ENCODE assay signal across 8 mouse cellular contexts in genomic region chr7:132810879-132811278, GRCm38 (mm10). TPM values are rescaled to one million over a fixed set of nuclear protein-coding genes. Genes with fewer than 3 reads are reported as not detected.
DNase-seq lines count a peak whose midpoint lies in the region; ATAC-seq and TF ChIP-seq lines count a peak whose summit lies in the region.

No protein-coding gene starts in this region.

- intact Hi-C loops in heart, postnatal 25 days (cut with DNase I), result loop anchor here (2.0 to 5.0 kb wide), 3 partner anchors 34 to 138 kb away; no protein-coding TSS in a partner anchor

- in situ Hi-C loops in ES-E14 (cut with MboI; ENCODE audit: low sequenced_read_pairs in 2 of 2, unreplicated experiment in 2 of 2), result no loop called here

- H3K27ac ChIP-seq in ES-E14 (ENCODE audit: insufficient read depth, low read depth, low read length, poor library complexity, severe bottlenecking), result no peak overlapping the region
- H3K27ac ChIP-seq in forebrain, embryonic 13.5 days, result peak overlapping the region; percentile 92
- peak overlapping the region; percentile 93 for H3K27ac ChIP-seq in layer of hippocampus, adult 2 months
- no peak overlapping the region for H3K27ac ChIP-seq in lung, embryonic 14.5 days (ENCODE audit: low read depth)

- DNase-seq in ES-E14 (ENCODE audit: low read depth, low spot score), result peak; percentile 90
- peak; percentile 75 for DNase-seq in heart, postnatal 25 days (ENCODE audit: low spot score)
- DNase-seq in layer of hippocampus, adult 2 months (ENCODE audit: low spot score in 2 of 2), result peak; percentile 91 to 95
- DNase-seq in lung, embryonic 14.5 days, result peak; percentile 95
- peak; percentile 74 to 85 for DNase-seq in thymus, adult 18-20 months

- peaks cover 12 to 28% of the 10 kb centered on the region in 2 experiments for H3K4me1 ChIP-seq in ES-E14 (ENCODE audit: control insufficient read depth in 2 of 2, insufficient read depth in 2 of 2, low read length in 2 of 2, poor library complexity in 1 of 2)
- H3K4me1 ChIP-seq in forebrain, embryonic 13.5 days, result peaks cover 83% of the 10 kb centered on the region
- peaks cover 28% of the 10 kb centered on the region for H3K4me1 ChIP-seq in lung, embryonic 14.5 days (ENCODE audit: insufficient read depth)

- no peak overlapping the region for H3K9ac ChIP-seq in ES-E14 (ENCODE audit: insufficient read depth, low read depth, low read length, poor library complexity, severe bottlenecking)
- no peak overlapping the region for H3K9ac ChIP-seq in forebrain, embryonic 13.5 days
- H3K9ac ChIP-seq in lung, embryonic 14.5 days, result no peak overlapping the region

- no peaks in the 10 kb centered on the region for H3K27me3 ChIP-seq in forebrain, embryonic 13.5 days
- H3K27me3 ChIP-seq in lung, embryonic 14.5 days (ENCODE audit: insufficient read depth, low read length), result no peaks in the 10 kb centered on the region

- peak; percentile 22; the same call in 1 of the 2 replicates for ATAC-seq in cerebellum, adult (ENCODE audit: insufficient number of reproducible peaks, low FRiP score, low TSS enrichment)
- peak; percentile 39 for ATAC-seq in forebrain, embryonic 13.5 days
- ATAC-seq in lung, embryonic 14.5 days (ENCODE audit: insufficient read depth), result peak; percentile 18; the same call in 1 of the 2 replicates
- peak; percentile 67 for ATAC-seq in neutrophil, adult 5-6 weeks (ENCODE audit: extremely low read depth, insufficient number of reproducible peaks, low FRiP score, poor library complexity, severe bottlenecking)

- no peak overlapping the region for H3K4me3 ChIP-seq in ES-E14 (ENCODE audit: insufficient read depth in 1 of 2, low read depth in 1 of 2, low read length in 2 of 2, poor library complexity in 1 of 2, severe bottlenecking in 1 of 2)
- H3K4me3 ChIP-seq in forebrain, embryonic 13.5 days, result peak overlapping the region; percentile 77
- H3K4me3 ChIP-seq in layer of hippocampus, adult 2 months, result peak overlapping the region; percentile 84
- H3K4me3 ChIP-seq in lung, embryonic 14.5 days (ENCODE audit: low read depth, low read length), result no peak overlapping the region

- H3K9me3 ChIP-seq in ES-E14 (ENCODE audit: control insufficient read depth, insufficient read depth, low read depth, low read length), result no peaks in the 10 kb centered on the region
- H3K9me3 ChIP-seq in forebrain, embryonic 13.5 days (replicated peaks), result no peaks in the 10 kb centered on the region
- no peaks in the 10 kb centered on the region for H3K9me3 ChIP-seq in lung, embryonic 14.5 days (ENCODE audit: low read depth, low read length)

- TF ChIP-seq CTCF in layer of hippocampus, adult 2 months (conservative IDR thresholded peaks at IDR 0.05), result peak; percentile 96
- peak; percentile 92 for TF ChIP-seq CTCF in lung, embryonic 14.5 days (IDR thresholded peaks at IDR 0.05; ENCODE audit: low read depth)

- H3K36me3 ChIP-seq in ES-E14 (ENCODE audit: control insufficient read depth, insufficient read depth, low read length, poor library complexity, severe bottlenecking), result no peaks in the 10 kb centered on the region
- no peaks in the 10 kb centered on the region for H3K36me3 ChIP-seq in forebrain, embryonic 13.5 days (ENCODE audit: poor library complexity, severe bottlenecking)
- no peaks in the 10 kb centered on the region for H3K36me3 ChIP-seq in lung, embryonic 14.5 days (ENCODE audit: insufficient read depth)

- WGBS in forebrain, embryonic 13.5 days, result 37% methylated on average over 1 of the region's 1 CpGs
- 76% methylated on average over 1 of the region's 1 CpGs for WGBS in lung, embryonic 14.5 days

- peak overlapping the region; percentile 72 for H3K4me2 ChIP-seq in forebrain, embryonic 13.5 days
- peak overlapping the region; percentile 84 for H3K4me2 ChIP-seq in lung, embryonic 14.5 days

TF ChIP-seq in ES-E14, 5 proteins besides CTCF, POLR2A, EP300 and RAD21:
- TF ChIP-seq ZC3H11A (IDR thresholded peaks at IDR 0.05; ENCODE audit: borderline replicate concordance, low read depth, low read length) (no peak), ZNF384 (IDR thresholded peaks at IDR 0.05; ENCODE audit: low read depth, low read length) (no peak), CHD2 (IDR thresholded peaks at IDR 0.05; ENCODE audit: low read depth, low read length) (no peak), MAFK (IDR thresholded peaks at IDR 0.05; ENCODE audit: insufficient read depth, low read depth, low read length) (no peak), HCFC1 (IDR thresholded peaks at IDR 0.05; ENCODE audit: borderline replicate concordance, insufficient read depth, low read length) (no peak)

RNA-seq across cellular contexts. Expression of gene Fam53b, which starts 2.8 kb away (rescaled TPM):
- 8.6 and 8.8 TPM in 2 replicates for total RNA-seq in ES-E14 (2012; rRNA removed)
- 31.1 and 33.9 TPM in 2 replicates for polyA plus RNA-seq in forebrain, embryonic 13.5 days (2015; fragmentation: Nextera tagmentation; extraction: Ambion mirVana)
- total RNA-seq in heart, postnatal 25 days (2021), result 10 to 100 TPM; 25.8 to 26.8 TPM
- 10 to 100 TPM; 42.3 to 54.8 TPM for total RNA-seq in layer of hippocampus, adult 2 months (2021)
- polyA plus RNA-seq in lung, embryonic 14.5 days (2014; fragmentation: Nextera tagmentation; extraction: Ambion mirVana), result 31.2 and 32.4 TPM in 2 replicates
- 19.0 and 20.4 TPM in 2 replicates for total RNA-seq in neutrophil, adult 5-6 weeks (2017)

RNA-seq across cellular contexts. Expression of gene Eef1akmt2, which starts 41.6 kb away (rescaled TPM):
- total RNA-seq in ES-E14 (2012; rRNA removed), result 14.5 and 17.9 TPM in 2 replicates
- polyA plus RNA-seq in forebrain, embryonic 13.5 days (2015; fragmentation: Nextera tagmentation; extraction: Ambion mirVana), result 105 and 115 TPM in 2 replicates
- total RNA-seq in heart, postnatal 25 days (2021), result 1 to 10 TPM; 9.6 to 9.8 TPM
- 10 to 100 TPM; 35.8 to 38.6 TPM for total RNA-seq in layer of hippocampus, adult 2 months (2021)
- polyA plus RNA-seq in lung, embryonic 14.5 days (2014; fragmentation: Nextera tagmentation; extraction: Ambion mirVana), result 55.6 and 61.8 TPM in 2 replicates
- 30.7 and 35.0 TPM in 2 replicates for total RNA-seq in neutrophil, adult 5-6 weeks (2017)

RNA-seq across cellular contexts. Expression of gene Abraxas2, which starts 48.1 kb away (rescaled TPM):
- total RNA-seq in ES-E14 (2012; rRNA removed), result 18.8 and 20.5 TPM in 2 replicates
- polyA plus RNA-seq in forebrain, embryonic 13.5 days (2015; fragmentation: Nextera tagmentation; extraction: Ambion mirVana), result 42.5 and 43.5 TPM in 2 replicates
- 10 to 100 TPM; 21.0 to 21.4 TPM for total RNA-seq in heart, postnatal 25 days (2021)
- total RNA-seq in layer of hippocampus, adult 2 months (2021), result 10 to 100 TPM; 28.8 to 30.3 TPM
- polyA plus RNA-seq in lung, embryonic 14.5 days (2014; fragmentation: Nextera tagmentation; extraction: Ambion mirVana), result 37.4 and 39.6 TPM in 2 replicates
- total RNA-seq in neutrophil, adult 5-6 weeks (2017), result 56.4 and 67.7 TPM in 2 replicates

Comparison
In these comparisons a context has a peak if more than half of its experiments do, and no peak if none do; other contexts are left out.
1. H3K27ac ChIP-seq: peak in forebrain, embryonic 13.5 days (single experiment) and layer of hippocampus, adult 2 months (single experiment); none in ES-E14 (single experiment) and lung, embryonic 14.5 days (single experiment).
2. H3K4me3 ChIP-seq: peak in forebrain, embryonic 13.5 days (single experiment) and layer of hippocampus, adult 2 months (single experiment); none in ES-E14 (0 of 2) and lung, embryonic 14.5 days (single experiment).
3. Peak in every context shown above with its lines, with median percentiles within 50 percentile points of each other: DNase-seq and ATAC-seq.